Mouse (Mus musculus) megakaryocyte, embryonic 14.5 days (primary cell): Measurements from ENCODE around the gene Casq2.

Experiments
- FLI1 ChIP-seq: IDR thresholded peaks from 2 replicates; pipeline ENCODE4 v1.6.1; 2012; ENCODE audit warnings: low read length, inconsistent platforms, mixed read lengths
- GATA1 ChIP-seq: IDR thresholded peaks from 3 replicates; pipeline ENCODE4 v1.6.1; 2012; ENCODE audit warnings: mixed read lengths, low read length, inconsistent platforms, borderline replicate concordance

DNA sequence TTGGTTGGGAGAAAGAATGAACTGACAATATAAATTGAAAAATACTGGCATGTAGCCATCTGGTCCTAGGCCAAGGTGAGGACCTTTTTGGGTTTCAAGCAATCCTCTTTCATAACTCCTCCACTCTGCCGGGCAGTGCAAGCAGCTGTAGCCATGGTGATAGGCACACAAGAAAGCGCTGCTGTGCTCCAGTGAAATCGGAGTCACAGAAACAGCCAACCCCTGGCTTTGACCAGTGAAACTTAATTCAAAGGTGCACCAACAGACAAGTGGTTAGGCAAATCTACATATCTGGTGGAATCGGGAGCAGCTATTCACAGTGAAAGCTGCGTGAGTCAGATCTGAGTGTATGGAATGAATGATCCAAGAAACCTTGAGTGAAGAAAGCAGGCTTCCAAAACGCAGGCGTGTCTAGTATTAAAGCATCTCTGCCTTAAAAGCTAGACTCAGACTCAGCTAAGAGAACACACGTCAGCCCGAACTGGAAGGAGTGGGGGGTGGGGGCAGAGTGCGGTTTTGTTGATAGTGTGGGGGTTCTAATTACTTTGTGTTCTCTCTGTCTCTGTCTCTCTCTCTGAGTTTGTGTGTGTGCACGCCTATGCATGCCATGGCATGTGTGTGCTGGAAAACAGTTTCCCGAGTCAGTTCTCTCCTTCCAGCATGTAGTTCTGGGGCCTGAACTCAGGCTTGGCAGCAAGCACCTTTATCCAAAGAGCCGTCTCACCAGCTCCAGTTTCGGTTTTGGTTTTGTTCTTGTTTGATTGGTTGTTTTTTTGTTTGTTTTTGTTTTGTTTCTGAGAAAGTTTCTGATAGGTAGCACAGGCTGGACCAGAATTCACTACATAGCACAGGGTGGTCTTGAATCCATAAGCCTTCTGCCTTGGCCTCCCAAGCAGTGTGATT lies 73.5 kb downstream of the Casq2 start:
- TF ChIP-seq GATA1 (no peak), FLI1 (no peak)
